Mouse (Mus musculus): ENCODE results near the gene Smyd4. TPM values are rescaled to one million over a fixed set of nuclear protein-coding genes. Genes with fewer than 3 reads are reported as not detected.

Gene Smyd4
- polyA plus RNA-seq, 1 experiment from 2014 or later, result 21.4 TPM

Small RNA genes within 50 kb of the gene (microRNA-seq; reads per million reads assigned to microRNA genes)
- not detected for gene Gm47300

Other genes with a start within 250 kb of the Smyd4 start
- 39.2 and 44.8 TPM in 2 replicates for gene Hic1, start 178.9 kb upstream of the Smyd4 start, polyA plus RNA-seq (2016; fragmentation: Nextera tagmentation; extraction: Ambion mirVana)
- 30.0 and 31.5 TPM in 2 replicates for gene Ovca2, start 169.6 kb upstream of the Smyd4 start, polyA plus RNA-seq (2016; fragmentation: Nextera tagmentation; extraction: Ambion mirVana)
- 22.6 and 23.3 TPM in 2 replicates for gene Dph1, start 157.2 kb upstream of the Smyd4 start, polyA plus RNA-seq (2016; fragmentation: Nextera tagmentation; extraction: Ambion mirVana)
- 5.1 and 5.7 TPM in 2 replicates for gene Rtn4rl1, start 154.7 kb upstream of the Smyd4 start, polyA plus RNA-seq (2016; fragmentation: Nextera tagmentation; extraction: Ambion mirVana)
- 138 and 143 TPM in 2 replicates for gene Rpa1, start 109 bp upstream of the Smyd4 start, polyA plus RNA-seq (2016; fragmentation: Nextera tagmentation; extraction: Ambion mirVana)
- gene Serpinf1, start 74.3 kb downstream of the Smyd4 start, polyA plus RNA-seq (2016; fragmentation: Nextera tagmentation; extraction: Ambion mirVana), result 224 and 237 TPM in 2 replicates
- gene Serpinf2, start 91.2 kb downstream of the Smyd4 start, polyA plus RNA-seq (2016; fragmentation: Nextera tagmentation; extraction: Ambion mirVana), result 0.08 and 0.14 TPM in 2 replicates
- 7.0 and 7.1 TPM in 2 replicates for gene Wdr81, start 106.3 kb downstream of the Smyd4 start, polyA plus RNA-seq (2016; fragmentation: Nextera tagmentation; extraction: Ambion mirVana)
- gene Tlcd2, start 113.3 kb downstream of the Smyd4 start, polyA plus RNA-seq (2016; fragmentation: Nextera tagmentation; extraction: Ambion mirVana), result 26.6 and 28.7 TPM in 2 replicates
- 74.2 and 76.5 TPM in 2 replicates for gene Prpf8, start 138.4 kb downstream of the Smyd4 start, polyA plus RNA-seq (2016; fragmentation: Nextera tagmentation; extraction: Ambion mirVana)
- gene Rilp, start 161.7 kb downstream of the Smyd4 start, polyA plus RNA-seq (2016; fragmentation: Nextera tagmentation; extraction: Ambion mirVana), result 0.31 and 0.75 TPM in 2 replicates
- 6.5 and 7.0 TPM in 2 replicates for gene Scarf1, start 165.1 kb downstream of the Smyd4 start, polyA plus RNA-seq (2016; fragmentation: Nextera tagmentation; extraction: Ambion mirVana)
- 6.3 and 7.4 TPM in 2 replicates for gene Slc43a2, start 183.3 kb downstream of the Smyd4 start, polyA plus RNA-seq (2016; fragmentation: Nextera tagmentation; extraction: Ambion mirVana)
- gene Pitpna, start 239.7 kb downstream of the Smyd4 start, polyA plus RNA-seq (2016; fragmentation: Nextera tagmentation; extraction: Ambion mirVana), result 96.0 TPM in 2 replicates

Measured in embryonic facial prominence, embryonic 12.5 days (tissue).